Mouse (Mus musculus): Measurements from ENCODE around the gene Slc9b2.

GRCm38 (mm10) chr3:135285807-135286206 is 21.7 kb upstream of the Slc9b2 start:
- no peak for TF ChIP-seq POLR2A (IDR thresholded peaks at IDR 0.05; ENCODE audit: insufficient read length, low read depth)
- no peak for TF ChIP-seq MAX (IDR thresholded peaks at IDR 0.05; ENCODE audit: low read depth)
- no peak for TF ChIP-seq CEBPB (IDR thresholded peaks at IDR 0.05; ENCODE audit: insufficient read depth, poor library complexity, severe bottlenecking)
- no peak for TF ChIP-seq USF1 (IDR thresholded peaks at IDR 0.05; ENCODE audit: low read depth)
- TF ChIP-seq MYOD1 (IDR thresholded peaks at IDR 0.05; ENCODE audit: control insufficient read depth in 1 of 3, insufficient read length in 2 of 3, low read depth in 2 of 3) = no peak
- TF ChIP-seq REST (IDR thresholded peaks at IDR 0.05; ENCODE audit: insufficient read depth, insufficient read length) = no peak
- TF ChIP-seq SRF (IDR thresholded peaks at IDR 0.05; ENCODE audit: control insufficient read depth, insufficient read length, low read depth) = no peak
- TF ChIP-seq E2F4 (IDR thresholded peaks at IDR 0.05; ENCODE audit: insufficient read depth) = no peak
- no peak for TF ChIP-seq POLR2AphosphoS2 (IDR thresholded peaks at IDR 0.05; ENCODE audit: insufficient read length, low read depth)
- TF ChIP-seq TCF12 (IDR thresholded peaks at IDR 0.05; ENCODE audit: insufficient read depth, poor library complexity, severe bottlenecking) = no peak
- no peak for TF ChIP-seq MYOG (IDR thresholded peaks at IDR 0.05; ENCODE audit: control insufficient read depth in 1 of 3, insufficient read depth in 1 of 3, insufficient read length in 2 of 3, low read depth in 2 of 3)
